Mouse (Mus musculus): ENCODE results near the gene Fam160b1. TPM values are rescaled to one million over a fixed set of nuclear protein-coding genes. Genes with fewer than 3 reads are reported as not detected.

Fam160b1 gene
- total and polyA plus RNA-seq, 3 experiments, result 4.4 to 7.7 (median 4.8) TPM

DNA sequence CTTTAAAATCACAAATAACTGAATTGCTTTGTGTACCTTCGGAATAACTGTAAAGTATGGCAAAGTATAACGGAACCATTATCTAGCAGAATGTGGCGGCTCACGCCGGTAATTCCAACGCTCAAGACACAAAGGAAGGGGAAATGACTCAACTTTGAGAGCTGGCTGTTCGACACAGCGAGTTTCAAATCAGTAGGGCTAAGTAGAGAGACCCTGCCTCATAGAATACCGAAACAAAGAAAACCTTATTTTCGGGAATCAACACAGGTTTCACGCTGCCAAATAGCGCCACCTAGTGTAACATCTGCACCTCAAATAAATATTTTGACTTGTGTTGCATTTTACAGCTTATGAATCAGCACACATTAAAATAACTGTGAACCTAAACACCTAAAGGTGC, 31.7 kb upstream of the Fam160b1 start:
- no peaks in the 10 kb centered on the region for H3K79me2 ChIP-seq (replicated peaks; ENCODE audit: control insufficient read depth, extremely low read depth, insufficient read depth, poor library complexity, severe bottlenecking)
- dilution Hi-C loops (cut with MboI; ENCODE audit: extremely low pct_ligation_motif_present, extremely low pct_unique_long_range_greater_than_20kb, low sequenced_read_pairs) (no loop called here), in situ Hi-C loops (cut with MboI; ENCODE audit: low pct_ligation_motif_present, low pct_unique_long_range_greater_than_20kb, low sequenced_read_pairs) (no loop called here)
- no peaks in the 10 kb centered on the region for H3K36me3 ChIP-seq (replicated peaks in 1 of 2; ENCODE audit: control insufficient read depth in 1 of 2, insufficient read depth in 1 of 2, low read length in 1 of 2)
- H3K27me3 ChIP-seq (replicated peaks), result peaks cover 8% of the 10 kb centered on the region
- no peaks in the 10 kb centered on the region for H3K4me1 ChIP-seq (ENCODE audit: control insufficient read depth in 1 of 2, insufficient read depth in 2 of 2)
- no peak overlapping the region for H3K4me3 ChIP-seq (replicated peaks in 1 of 3; ENCODE audit: low read depth in 2 of 3, low read length in 2 of 3, poor library complexity in 1 of 3)
- H3K9me3 ChIP-seq (replicated peaks; ENCODE audit: low read length), result no peaks in the 10 kb centered on the region
- H3K27ac ChIP-seq (ENCODE audit: insufficient read depth, low read depth), result no peak overlapping the region
- H3K9ac ChIP-seq (ENCODE audit: insufficient read depth, low read depth), result no peak overlapping the region
- peak; percentile 45 for DNase-seq (ENCODE audit: extremely low read depth)
- TF ChIP-seq MAFK (IDR thresholded peaks at IDR 0.05; ENCODE audit: insufficient replicate concordance, low read length), result no peak
- TF ChIP-seq RAD21 (IDR thresholded peaks at IDR 0.05; ENCODE audit: low read depth, low read length), result peak; percentile 79
- no peak for TF ChIP-seq PAX5 (IDR thresholded peaks at IDR 0.05; ENCODE audit: low read length)
- TF ChIP-seq E2F4 (IDR thresholded peaks at IDR 0.05; ENCODE audit: insufficient replicate concordance, low read depth, low read length), result no peak
- TF ChIP-seq MYC (IDR thresholded peaks at IDR 0.05; ENCODE audit: low read depth, low read length), result no peak
- TF ChIP-seq MEF2A (IDR thresholded peaks at IDR 0.05; ENCODE audit: borderline replicate concordance, low read depth, low read length), result no peak
- no peak for TF ChIP-seq ZC3H11A (IDR thresholded peaks at IDR 0.05; ENCODE audit: low read depth, low read length)
- no peak for TF ChIP-seq MAX (IDR thresholded peaks at IDR 0.05; ENCODE audit: low read length)
- no peak for TF ChIP-seq CHD1 (IDR thresholded peaks at IDR 0.05; ENCODE audit: low read depth, low read length)
- no peak for TF ChIP-seq MXI1 (IDR thresholded peaks at IDR 0.05; ENCODE audit: low read depth, low read length)
- peak; percentile 83 to 85 for TF ChIP-seq CTCF (conservative IDR thresholded peaks at IDR 0.05 in 1 of 2, IDR thresholded peaks at IDR 0.05 in 1 of 2; ENCODE audit: low read depth in 2 of 2, low read length in 2 of 2)
- no peak for TF ChIP-seq HCFC1 (IDR thresholded peaks at IDR 0.05; ENCODE audit: low read depth, low read length)
- TF ChIP-seq BHLHE40 (IDR thresholded peaks at IDR 0.05; ENCODE audit: low read depth, low read length), result no peak
- peak; percentile 83 for TF ChIP-seq SMC3 (IDR thresholded peaks at IDR 0.05; ENCODE audit: low read depth, low read length)
- no peak for TF ChIP-seq ZKSCAN1 (IDR thresholded peaks at IDR 0.05; ENCODE audit: borderline replicate concordance, low read depth, low read length)
- no peak for TF ChIP-seq ETS1 (conservative IDR thresholded peaks at IDR 0.05; ENCODE audit: low read depth, low read length)
- TF ChIP-seq EP300 (IDR thresholded peaks at IDR 0.05; ENCODE audit: low read length), result no peak
- peak overlapping the region; percentile 91 for H3K4me2 ChIP-seq (ENCODE audit: insufficient read depth, low read depth, poor library complexity, severe bottlenecking)

- Histone ChIP-seq H3K27me3 (replicated peaks) (no peaks in the 10 kb centered on the region), H3K4me2 (ENCODE audit: insufficient read depth, low read depth, poor library complexity, severe bottlenecking) (no peak overlapping the region), H3K9ac (ENCODE audit: insufficient read depth, low read depth) (no peak overlapping the region), H3K36me3 (replicated peaks in 1 of 2; ENCODE audit: control insufficient read depth in 1 of 2, insufficient read depth in 1 of 2, low read length in 1 of 2) (no peaks in the 10 kb centered on the region), H3K4me3 (replicated peaks in 1 of 3; ENCODE audit: low read depth in 2 of 3, low read length in 2 of 3, poor library complexity in 1 of 3) (no peak overlapping the region), H3K27ac (ENCODE audit: insufficient read depth, low read depth) (no peak overlapping the region), H3K9me3 (replicated peaks; ENCODE audit: low read length) (no peaks in the 10 kb centered on the region), H3K79me2 (replicated peaks; ENCODE audit: control insufficient read depth, extremely low read depth, insufficient read depth, poor library complexity, severe bottlenecking) (no peaks in the 10 kb centered on the region), H3K4me1 (ENCODE audit: control insufficient read depth in 1 of 2, insufficient read depth in 2 of 2) (no peaks in the 10 kb centered on the region)
- TF ChIP-seq NRF1 (IDR thresholded peaks at IDR 0.05; ENCODE audit: low read depth, low read length), result no peak
- TF ChIP-seq SMC3 (IDR thresholded peaks at IDR 0.05; ENCODE audit: low read depth, low read length), result 0 out of 2 replicates have a peak, but pooled peaks have one; percentile 12
- no peak for TF ChIP-seq MAX (IDR thresholded peaks at IDR 0.05; ENCODE audit: low read length)
- TF ChIP-seq KAT2A (IDR thresholded peaks at IDR 0.05; ENCODE audit: insufficient replicate concordance, low read length), result no peak
- TF ChIP-seq RAD21 (IDR thresholded peaks at IDR 0.05; ENCODE audit: low read depth, low read length), result peak; percentile 20
- peak in 1 of 2 experiments; percentile 33; a peak in 2 of 4 replicates for TF ChIP-seq CTCF (conservative IDR thresholded peaks at IDR 0.05 in 1 of 2, IDR thresholded peaks at IDR 0.05 in 1 of 2; ENCODE audit: low read depth in 2 of 2, low read length in 2 of 2)
- in situ Hi-C loops (cut with MboI; ENCODE audit: low pct_ligation_motif_present, low pct_unique_long_range_greater_than_20kb, low sequenced_read_pairs) (no loop called here), dilution Hi-C loops (cut with MboI; ENCODE audit: extremely low pct_ligation_motif_present, extremely low pct_unique_long_range_greater_than_20kb, low sequenced_read_pairs) (no loop called here)
- DNase-seq (ENCODE audit: extremely low read depth), result no peak
These were observed 30.2 kb upstream of the Fam160b1 start for GRCm38 (mm10) chr19:57330309-57330708.
